Comparison of ENCODE assay signal across 10 mouse cellular contexts in genomic region chr4:149702210-149702979, GRCm38 (mm10). TPM values are rescaled to one million over a fixed set of nuclear protein-coding genes. Genes with fewer than 3 reads are reported as not detected.
DNase-seq lines count a peak whose midpoint lies in the region; TF ChIP-seq lines count a peak whose summit lies in the region.
"Had no signal": no experiment of that assay in that cellular context is flagged by ENCODE, and none has a peak within 500 bp of the region (broad histone marks: within the 10 kb centered on the region; RNA-seq: fewer than 3 reads in every experiment).

Gene Pik3cd, minus strand, starts transcription at chr4:149702571.

- TF ChIP-seq POLR2A in heart, adult 2 months (IDR thresholded peaks at IDR 0.05; ENCODE audit: insufficient read depth, low read depth, low read length), result no peak

- intact Hi-C loops in heart, adult 2 months (cut with DNase I), result no loop called here

- H3K4me1 ChIP-seq in heart, adult 2 months (ENCODE audit: control insufficient read depth, insufficient read depth, low read length), result peaks cover 8% of the 10 kb centered on the region

- no peak within 1 kb of the TSS for H3K4me3 ChIP-seq in heart, adult 2 months
- H3K4me3 ChIP-seq: heart, embryonic 13.5 days had no signal

- H3K27ac ChIP-seq in heart, adult 2 months, result peak within 1 kb of the TSS; percentile 52; the same call in 1 of the 2 replicates
- H3K27ac ChIP-seq: heart, embryonic 13.5 days had no signal

- H3K79me2 ChIP-seq in heart, adult 2 months (replicated peaks; ENCODE audit: control insufficient read depth, insufficient read depth, low read length), result no peaks in the 10 kb centered on the region

- no peaks in the 10 kb centered on the region for H3K27me3 ChIP-seq in heart, adult 2 months (ENCODE audit: control insufficient read depth, insufficient read depth, low read length)
- H3K27me3 ChIP-seq: Patski had no signal

- TF ChIP-seq CTCF in heart, adult 2 months (IDR thresholded peaks at IDR 0.05), result no peak

- no peaks in the 10 kb centered on the region for H3K36me3 ChIP-seq in heart, adult 2 months (ENCODE audit: control insufficient read depth, insufficient read depth, low read length)
- H3K36me3 ChIP-seq: heart, embryonic 13.5 days had no signal

- 38% methylated on average over 19 of the region's 19 CpGs for WGBS in heart, adult 2 months

- no peak for TF ChIP-seq EP300 in heart, adult 2 months (IDR thresholded peaks at IDR 0.05; ENCODE audit: insufficient read depth, low read depth, low read length)

- no peak within 1 kb of the TSS for H3K9ac ChIP-seq in heart, adult 2 months (ENCODE audit: low read depth, low read length)
- H3K9ac ChIP-seq: heart, embryonic 13.5 days had no signal

- DNase-seq in heart, adult 2 months, result peak; percentile 53 to 75
- no peak for DNase-seq in heart, postnatal 4 days
- DNase-seq in brain, adult 2 months (ENCODE audit: low read depth, low spot score), result peak; percentile 53
- DNase-seq in layer of hippocampus, adult 18-20 months (ENCODE audit: low spot score in 2 of 2), result no peak
- peak; percentile 43 for DNase-seq in lung, postnatal 14 days
- DNase-seq in telencephalon, adult 2 months (ENCODE audit: low read depth, low spot score), result peak; percentile 42
- no peak for DNase-seq in urinary bladder, adult 18-20 months (ENCODE audit: low spot score in 2 of 2)
- DNase-seq in adrenal gland, postnatal 10 days, result no peak

RNA-seq across cellular contexts. Expression of gene Pik3cd, which starts in this region (rescaled TPM):
- 1 to 10 TPM; 3.4 to 4.2 TPM for total RNA-seq in heart, adult 2 months (2021)
- 3.6 and 4.7 TPM in 2 replicates for polyA plus RNA-seq in heart, adult 2 months (2012; rRNA removed)
- 1 to 10 TPM; 3.1 to 4.5 TPM for total RNA-seq in heart, postnatal 4 days (2021)
- total RNA-seq in layer of hippocampus, adult 18-20 months (2021), result 10 to 100 TPM; 21.4 to 26.3 TPM
- 10 to 100 TPM in 1 of 2 experiments, 1 to 10 TPM in 1; 7.5 to 12.1 TPM for total RNA-seq in adrenal gland, postnatal 10 days (2021)

Comparison
In these comparisons a context has a peak if more than half of its experiments do, and no peak if none do; other contexts are left out.
1. DNase-seq: peak in heart, adult 2 months (2 of 2), brain, adult 2 months (single experiment), lung, postnatal 14 days (single experiment) and telencephalon, adult 2 months (single experiment); none in heart, postnatal 4 days (single experiment), layer of hippocampus, adult 18-20 months (0 of 2), urinary bladder, adult 18-20 months (0 of 2) and adrenal gland, postnatal 10 days (single experiment).